Mouse (Mus musculus): ENCODE measurements around the gene Flt3.

Gene Flt3

DNA sequence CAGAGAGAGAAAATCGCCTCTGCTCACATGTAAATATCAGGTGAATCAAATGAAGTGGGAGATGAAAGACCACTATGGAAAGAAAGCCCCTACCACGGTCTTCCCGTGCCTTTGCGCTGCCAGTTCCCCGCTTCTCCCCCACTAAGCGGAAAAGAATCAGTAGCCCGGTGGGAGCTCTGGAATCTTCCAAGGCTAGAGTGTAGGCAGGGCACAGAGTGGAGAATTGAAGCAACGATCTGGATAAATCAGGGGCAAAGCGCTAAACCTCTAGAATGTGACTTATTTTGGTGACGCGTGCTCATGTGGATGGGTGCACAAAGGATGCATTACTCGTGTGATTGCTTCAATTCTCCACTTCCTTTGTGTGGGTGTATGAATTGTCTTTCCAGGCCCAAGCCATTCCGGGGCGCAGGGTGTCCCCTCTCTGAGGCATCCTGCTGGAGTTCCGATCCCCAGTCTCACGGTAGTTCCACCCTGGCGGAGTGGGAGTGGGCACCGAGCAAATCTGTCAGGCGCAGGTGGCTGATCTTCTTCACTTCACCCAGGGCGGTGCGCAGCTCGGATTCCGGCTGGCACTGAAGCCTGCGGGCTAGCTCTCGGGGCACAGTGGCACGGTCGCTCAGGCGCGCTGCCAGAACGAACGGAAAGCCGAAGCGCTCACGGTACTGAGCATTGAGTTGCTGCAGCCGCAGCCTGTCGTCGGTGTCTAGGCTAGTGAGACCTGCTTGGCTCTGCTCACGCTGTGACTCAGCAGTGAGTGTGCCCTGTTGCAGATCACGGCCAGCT is 85.5 kb downstream of the Flt3 start:
- intact Hi-C loops (cut with DNase I): loop anchor here (10.0 kb wide), 1 partner anchor 610 kb away; no protein-coding TSS in a partner anchor

DNA sequence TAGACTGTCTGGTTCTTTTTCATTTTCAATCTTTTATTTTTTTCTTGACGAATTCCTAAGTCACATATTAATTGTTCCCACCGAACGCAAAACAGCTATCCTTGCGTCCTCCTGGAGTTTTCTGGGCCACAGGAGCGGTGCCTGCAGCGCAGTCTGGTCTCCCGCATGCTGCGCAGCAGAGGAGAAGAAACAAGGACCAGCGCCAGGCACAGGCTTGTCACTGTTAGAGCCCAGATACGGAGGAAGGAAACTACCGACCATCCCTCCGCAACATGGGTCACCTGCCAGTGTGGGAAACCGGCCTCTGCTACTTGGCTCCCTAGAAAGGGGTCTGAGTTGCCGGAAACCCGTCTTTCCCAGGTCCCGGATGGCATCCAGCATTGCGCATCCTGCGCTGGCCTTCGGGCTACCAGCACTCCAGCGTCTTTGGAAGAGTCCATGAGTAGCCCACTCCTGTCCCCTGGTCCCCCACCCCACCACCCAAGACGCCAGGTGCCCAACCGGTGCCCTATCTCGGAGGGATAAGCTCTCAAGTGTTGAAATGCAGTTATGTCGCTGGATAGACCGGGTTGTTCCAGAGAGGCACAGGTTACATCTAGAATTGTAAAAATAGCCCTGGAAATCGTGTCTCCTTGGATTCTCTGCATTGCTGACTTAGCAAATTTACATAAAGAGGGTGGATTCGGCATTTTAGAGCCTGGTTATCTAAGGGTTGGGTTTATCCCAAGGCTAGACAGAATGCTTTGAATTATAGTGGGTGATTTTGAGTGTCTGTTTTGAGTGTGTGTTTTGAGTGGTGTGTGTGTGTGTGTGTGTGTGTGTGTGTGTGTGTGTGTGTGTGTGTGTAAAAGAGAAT is 87.2 kb downstream of the Flt3 start:
- intact Hi-C loops (cut with DNase I): loop anchor here (10.0 kb wide), 1 partner anchor 608 kb away; no protein-coding TSS in a partner anchor

DNA sequence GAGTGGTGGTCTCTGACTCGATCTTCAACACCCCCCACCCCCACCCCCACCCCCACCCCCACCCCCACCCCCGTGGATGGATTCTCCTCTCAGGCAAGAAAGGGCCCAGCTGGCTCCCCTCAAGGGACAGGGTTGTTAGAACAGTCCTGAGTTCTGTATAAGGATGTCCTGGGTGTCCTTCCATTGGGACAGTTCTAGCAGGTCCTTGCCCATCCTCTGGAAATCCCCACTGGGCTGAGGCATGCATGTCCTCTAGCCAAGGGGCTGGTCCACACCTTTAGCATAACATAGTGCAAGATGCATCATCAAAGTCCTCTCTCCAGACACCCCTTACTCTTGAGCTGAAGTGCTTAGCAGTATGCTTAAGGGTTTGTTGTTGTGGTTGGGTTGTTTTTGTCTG is 90.5 kb downstream of the Flt3 start:
- intact Hi-C loops (cut with DNase I): loop anchor here (10.0 kb wide), 1 partner anchor 605 kb away; no protein-coding TSS in a partner anchor

DNA sequence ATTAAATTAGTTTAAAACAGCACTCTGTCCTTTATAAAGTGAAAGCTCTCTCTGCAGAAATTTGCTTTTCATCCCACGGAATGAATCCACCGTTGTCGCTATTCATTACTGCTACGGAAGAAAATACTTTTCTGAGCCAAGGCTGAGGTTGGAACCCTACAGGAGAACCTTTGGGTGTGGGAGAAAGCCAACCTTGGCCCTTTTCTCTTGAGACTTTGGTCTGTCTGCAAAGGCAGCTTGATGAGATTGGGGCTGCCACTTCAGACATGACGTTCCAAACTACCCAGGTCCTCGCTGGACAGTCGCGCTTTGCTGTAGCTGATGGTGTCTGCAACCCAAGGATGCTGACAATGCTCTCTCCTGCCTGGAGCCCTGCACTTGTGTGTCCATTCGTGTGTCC is 91.8 kb downstream of the Flt3 start:
- intact Hi-C loops (cut with DNase I): no loop called here

DNA sequence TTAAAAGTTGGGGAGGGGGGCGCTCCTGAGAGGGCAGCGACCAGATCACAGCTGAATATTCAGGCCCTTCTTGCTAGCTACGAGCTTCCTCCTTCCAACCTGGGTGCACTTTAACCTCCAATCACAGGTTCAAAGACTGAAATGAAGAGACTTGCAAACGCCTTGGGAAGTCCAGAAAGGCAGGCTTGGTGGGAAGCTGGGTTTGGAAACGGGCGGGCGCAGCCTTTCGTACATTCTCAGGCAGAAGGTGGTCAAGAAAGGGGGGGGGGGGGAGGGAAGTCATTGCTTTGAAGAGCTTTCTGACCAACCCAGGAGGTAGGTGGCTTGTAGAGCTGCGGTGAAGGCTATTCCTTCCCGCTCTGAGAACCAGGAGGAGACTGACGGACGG is 92.9 kb downstream of the Flt3 start:
- intact Hi-C loops (cut with DNase I): no loop called here

DNA sequence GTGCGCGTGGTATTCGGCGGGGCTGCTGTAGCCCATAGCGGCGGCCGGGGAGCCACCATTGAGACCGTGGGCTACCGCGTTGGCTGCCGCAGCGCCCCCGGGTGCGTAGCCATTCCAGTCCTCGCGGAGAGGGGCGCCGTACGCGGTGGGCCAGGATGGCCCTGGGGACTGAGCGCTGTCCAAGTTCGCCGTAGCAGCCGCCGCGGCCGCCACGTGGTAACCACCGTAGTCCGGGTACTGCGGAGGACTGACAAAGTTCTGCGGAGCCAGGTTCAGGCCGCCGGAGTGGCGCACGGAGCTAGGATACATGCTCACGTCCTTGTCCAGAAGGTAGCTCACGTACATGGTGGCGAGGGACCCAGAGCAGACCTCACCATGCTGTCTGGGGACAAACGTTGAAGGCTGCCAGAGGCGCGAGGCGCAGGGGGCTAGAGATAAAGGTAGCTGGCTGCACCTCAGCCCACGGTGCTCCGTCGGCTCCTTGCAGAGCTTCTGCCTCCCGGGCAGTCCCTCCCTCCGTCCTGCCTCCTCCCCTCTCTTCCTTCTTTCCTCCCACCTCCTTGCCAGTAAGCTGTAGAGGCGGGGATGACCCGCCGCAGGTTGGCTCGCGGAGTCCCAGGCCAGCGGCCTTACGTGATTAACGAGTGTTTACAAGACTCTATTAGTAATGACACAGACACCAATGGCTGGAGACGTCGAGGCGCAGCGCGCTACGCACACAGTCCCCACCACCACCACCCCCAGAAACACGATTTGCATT is 93.5 kb downstream of the Flt3 start, which contains the start of gene Cdx2:
Cdx2 (minus strand) TSS at position 633 of the 760 bp plus-strand sequence.
- intact Hi-C loops (cut with DNase I): no loop called here

DNA sequence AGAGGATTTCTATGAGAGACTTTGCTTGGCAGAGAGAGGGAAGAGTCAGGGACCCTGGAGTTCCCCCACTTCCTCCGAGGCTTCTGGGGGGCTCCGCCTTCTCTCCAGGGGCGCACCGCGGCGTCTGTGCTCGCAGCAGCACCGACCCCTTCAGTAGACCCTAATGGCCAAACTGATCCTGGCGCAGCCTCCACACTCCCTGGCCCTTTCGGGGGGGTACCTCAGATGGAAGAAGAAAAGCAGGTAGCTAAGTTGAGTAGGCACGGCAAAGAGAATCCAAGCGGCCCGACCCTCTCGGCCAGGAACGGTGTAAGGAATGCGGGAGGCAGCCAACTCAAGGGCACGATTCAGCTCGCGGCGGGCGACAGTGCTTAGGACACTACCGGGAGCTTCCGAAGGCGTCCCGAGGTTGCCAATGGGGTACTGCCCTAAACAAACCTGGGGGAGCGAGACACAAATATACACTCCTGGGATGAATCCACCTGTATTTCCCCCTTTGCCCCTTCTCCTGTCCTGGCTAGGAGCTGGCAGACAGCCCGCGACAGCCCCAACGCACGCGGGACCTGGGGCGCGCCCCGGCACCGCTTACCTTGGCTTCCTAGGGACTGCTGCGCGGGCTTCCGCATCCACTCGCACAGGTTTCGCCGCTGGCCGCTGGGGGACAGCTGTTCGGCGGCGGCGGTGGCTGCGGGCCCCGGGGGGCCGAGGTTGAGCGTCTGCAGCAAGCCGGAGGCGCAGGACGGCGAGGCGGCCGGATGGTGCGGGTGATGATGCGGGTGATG is 94.2 kb downstream of the Flt3 start:
- intact Hi-C loops (cut with DNase I): no loop called here

DNA sequence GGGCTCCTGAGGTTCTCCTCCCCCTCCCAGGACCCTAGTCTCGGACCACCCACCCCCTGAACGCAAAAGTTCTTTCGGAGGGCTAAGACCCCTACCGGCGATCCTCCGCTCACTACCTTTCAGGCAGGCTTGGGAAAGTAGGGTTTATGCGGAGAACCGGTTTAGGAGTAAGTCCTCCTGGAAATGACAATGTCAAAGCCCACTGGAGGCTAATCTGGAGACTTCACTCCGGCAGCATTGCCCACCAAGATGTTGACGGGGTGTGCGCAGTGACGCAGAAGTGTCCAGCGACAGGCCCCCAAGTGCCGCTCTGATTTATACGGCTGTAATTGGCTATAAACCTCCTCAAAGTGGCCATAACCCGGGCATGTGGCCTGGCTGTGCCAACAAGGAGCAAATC is 95.1 kb downstream of the Flt3 start:
- intact Hi-C loops (cut with DNase I): no loop called here

DNA sequence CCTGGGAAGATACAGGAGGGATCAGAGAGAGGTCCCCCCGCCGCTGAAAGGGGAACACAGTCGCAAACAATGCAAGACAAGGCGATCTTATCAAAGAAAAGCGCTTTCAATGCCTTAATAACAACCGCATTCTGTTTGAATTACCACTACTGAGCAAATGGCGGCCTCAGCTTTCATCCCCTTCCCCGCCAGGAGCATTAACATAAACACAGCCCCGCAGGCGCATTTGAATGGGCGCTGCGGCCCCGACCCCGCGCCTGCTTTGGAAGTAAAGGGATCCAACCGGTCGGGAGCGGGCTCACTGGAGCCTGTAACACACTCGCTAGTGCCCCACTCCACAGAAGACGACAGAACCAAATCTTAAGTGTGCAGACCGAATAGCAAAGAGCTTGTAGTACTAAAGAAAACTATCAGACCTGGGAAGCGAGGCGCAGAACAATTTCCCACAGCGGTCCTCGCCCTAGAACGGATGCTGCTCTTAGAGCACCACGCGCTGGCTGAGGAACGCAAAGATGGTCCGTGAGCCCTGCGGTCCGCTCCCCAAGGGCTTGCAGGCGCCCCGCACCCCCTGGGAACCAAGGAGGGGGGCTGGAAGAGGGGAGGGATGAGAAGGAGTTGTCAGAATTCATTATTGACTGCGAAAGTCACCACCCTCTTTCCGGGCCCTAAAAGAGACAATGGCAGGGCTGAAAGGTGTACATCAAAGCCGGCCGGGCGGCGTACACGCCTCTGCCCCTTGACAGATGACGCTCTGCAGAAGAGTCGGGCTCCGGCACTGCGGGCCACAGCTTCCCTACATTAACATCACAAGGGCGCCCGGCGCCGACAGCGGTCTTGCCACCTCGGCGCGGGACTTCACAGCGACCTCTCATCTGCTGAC is 95.8 kb downstream of the Flt3 start:
- intact Hi-C loops (cut with DNase I): no loop called here

DNA sequence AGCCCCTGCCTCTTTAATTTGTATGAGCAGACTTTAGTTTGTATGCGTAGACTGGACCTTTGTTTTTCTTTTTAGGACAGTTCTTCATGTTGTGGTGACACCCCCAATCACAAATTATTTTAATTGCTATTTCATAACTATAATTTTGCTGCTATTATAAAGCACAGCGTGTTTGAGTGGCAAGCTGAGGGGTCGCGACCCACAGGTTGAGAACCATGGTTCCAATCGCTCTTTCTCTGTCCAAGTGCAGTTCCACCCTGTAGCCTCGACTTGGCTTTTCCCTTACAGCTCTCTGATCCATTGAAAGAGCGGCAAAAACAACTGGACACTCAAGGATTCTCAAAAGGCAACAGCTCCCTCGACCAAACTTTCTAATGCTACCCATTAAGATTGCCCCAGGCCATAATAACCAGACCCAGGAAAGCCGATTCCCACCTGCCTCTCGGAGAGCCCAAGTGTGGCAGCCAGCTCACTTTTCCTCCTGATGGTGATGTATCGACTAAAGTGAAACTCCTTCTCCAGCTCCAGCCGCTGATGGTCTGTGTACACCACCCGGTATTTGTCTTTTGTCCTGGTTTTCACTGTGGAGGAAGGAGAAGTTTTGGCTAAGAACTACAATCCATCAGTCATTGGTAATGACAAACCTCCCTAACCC is 97.4 kb downstream of the Flt3 start:
- intact Hi-C loops (cut with DNase I): no loop called here

DNA sequence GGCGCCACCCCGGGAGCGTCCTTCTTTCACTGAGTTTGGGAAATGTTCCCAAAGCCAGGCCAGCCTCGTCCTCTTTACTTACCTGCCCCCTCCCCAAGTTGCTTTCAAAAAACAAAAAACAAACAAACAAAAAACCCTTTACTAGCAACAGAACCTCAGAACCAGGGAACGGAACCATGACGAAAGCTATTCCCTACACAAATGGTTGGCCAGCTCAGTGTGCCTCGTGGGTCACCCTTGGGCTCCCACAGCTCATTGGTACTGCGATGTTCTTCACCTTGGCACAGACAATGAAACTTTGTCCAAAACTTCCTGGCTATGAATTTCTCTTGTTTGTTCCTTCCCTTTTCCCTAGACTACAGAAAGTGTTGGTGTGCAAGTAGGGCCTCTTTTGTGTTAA is 98.1 kb downstream of the Flt3 start:
- intact Hi-C loops (cut with DNase I): no loop called here

DNA sequence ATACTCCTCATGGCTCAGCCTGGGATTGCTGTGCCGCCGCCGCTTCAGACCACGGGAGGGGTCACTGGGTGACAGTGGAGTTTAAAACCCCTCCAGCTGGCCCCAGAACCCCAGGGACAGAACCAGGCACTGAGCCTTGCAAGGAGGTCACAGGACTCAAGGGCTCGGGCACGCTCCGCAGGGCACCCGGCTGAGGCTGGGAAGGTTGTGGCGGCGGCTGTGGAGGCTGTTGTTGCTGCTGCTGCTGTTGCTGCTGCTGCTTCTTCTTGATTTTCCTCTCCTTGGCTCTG is 98.6 kb downstream of the Flt3 start:
- intact Hi-C loops (cut with DNase I): no loop called here

DNA sequence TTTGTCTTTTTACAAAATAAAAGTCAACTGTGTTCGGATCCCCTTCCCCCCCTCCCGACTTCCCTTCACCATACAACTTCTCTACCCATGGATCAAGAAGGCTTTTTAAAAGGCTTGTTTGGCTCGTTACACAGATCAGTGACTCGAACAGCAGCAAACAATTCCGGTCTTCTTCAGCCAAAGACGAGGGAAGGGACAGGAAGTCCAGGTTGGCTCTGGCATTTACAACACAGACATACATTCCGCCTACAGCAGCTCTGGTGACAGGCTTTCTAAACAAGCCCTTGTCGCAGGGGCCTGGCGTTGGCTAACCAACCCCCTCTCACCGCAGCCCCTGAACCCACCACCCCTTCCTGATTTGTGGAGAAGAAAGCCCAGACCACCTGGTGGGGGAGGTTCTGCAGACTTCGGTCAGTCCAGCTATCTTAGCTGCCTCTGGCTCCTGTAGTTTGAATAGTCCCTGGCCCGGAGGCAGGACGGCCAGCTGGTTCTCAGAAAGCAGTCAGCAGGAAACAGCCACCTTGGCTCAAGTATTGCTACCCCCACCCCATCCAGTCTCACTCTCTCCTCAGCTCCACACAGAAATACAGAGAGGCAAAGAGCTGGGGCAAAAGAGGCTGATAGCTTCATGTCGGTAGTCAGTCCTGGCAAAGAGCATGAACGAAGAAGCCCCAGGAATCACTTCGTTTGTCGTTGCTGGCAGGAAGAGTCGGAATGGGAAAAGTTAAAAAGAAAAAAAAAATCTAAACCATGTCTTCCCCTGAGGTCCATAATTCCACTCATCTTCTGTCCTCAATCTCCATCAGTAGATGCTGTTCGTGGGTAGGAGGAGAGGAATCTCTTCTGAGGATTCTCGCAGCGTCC is 99.1 kb downstream of the Flt3 start:
- intact Hi-C loops (cut with DNase I): no loop called here

DNA sequence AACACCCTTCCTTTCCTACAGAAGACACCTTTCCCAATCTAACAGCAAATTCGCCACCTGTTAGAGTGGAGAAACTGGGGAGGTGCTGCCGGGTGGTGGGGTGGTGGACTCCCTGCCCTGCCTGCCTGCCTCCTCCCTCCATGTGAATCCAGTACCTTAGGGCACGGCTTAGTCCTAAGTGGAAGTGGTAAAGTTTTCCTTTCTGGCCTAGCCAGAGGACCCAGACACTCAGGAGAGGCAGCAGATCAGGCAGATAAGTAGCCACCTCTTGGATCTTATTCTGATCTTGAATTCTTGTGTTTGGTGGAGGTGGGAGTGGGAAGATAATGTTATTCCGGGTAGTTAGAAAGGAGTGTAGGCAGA is 100.3 kb downstream of the Flt3 start:
- intact Hi-C loops (cut with DNase I): no loop called here

DNA sequence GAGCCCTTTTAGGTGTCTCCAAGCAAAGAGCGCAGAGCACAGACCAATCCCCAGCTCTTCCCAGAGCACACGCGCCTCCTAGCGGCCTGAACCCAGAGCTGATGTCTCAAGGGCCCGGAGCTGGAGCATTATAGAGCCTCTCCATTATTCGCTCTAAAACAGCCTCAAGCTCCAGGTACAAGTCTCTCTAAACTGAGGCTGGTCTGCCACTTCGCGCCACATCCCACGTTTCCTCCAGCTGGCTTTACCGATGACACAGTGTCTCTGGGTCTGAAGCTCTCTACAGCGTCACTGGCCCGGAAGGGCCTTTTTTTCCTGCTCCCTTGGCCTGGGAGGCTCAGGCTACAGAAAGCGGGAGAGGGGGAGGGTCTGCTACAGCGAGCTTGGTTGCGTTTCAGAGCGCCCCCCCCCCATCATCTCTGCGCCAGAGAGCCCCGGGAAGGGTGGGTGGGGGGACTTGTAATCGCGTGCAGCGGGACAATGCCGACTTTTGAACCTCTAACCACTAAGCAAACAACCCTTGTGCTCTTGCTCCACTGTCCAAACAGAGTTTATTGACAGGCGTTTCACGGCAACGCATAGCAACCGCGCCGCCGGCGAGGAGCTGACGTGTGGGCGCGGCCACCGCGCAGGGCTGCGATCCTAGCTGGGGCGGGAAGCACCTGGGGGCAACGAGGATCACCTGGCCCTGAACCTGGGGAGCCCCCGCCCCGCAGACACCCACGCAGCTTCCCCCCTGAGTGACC is 100.9 kb downstream of the Flt3 start:
- intact Hi-C loops (cut with DNase I): no loop called here

DNA sequence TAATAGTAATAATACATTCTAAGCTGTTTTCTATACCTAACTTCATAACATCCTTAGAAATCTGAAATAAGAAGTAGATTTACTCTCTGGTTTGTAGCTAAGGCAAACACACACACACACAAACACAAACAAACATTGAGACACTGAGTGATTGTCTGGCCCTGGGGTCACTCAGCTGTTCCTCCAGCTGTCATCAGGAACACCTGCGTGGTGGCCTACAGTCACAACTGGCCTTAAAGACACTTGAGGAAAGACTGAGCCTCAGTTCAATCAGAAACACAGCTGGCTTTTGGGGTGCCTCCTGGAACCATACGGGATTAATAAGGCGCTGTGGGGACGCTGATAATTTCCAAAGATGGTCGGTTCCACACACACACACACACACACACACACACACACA is 103.0 kb downstream of the Flt3 start:
- intact Hi-C loops (cut with DNase I): no loop called here

DNA sequence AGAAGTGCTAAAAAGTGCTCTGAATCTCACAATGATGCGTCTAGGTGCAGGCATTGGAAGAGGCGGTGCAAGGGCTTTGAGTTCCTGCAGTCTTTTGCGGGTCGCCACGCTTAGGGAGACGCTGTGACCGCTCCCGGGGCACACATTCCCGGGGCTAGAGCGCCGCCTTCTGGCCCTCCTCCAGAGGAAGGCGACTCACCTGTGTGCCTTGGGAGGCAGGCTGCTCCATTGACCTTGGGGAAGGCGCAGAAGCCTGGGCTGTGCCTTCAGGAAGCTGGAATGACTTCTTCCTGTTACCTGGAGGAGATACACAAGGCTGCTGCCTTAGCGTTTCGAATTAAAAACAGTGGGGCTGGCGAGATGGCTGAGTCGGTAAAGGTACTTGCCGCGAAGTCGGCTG is 106.2 kb downstream of the Flt3 start:
- intact Hi-C loops (cut with DNase I): no loop called here
